Mouse (Mus musculus) lung, embryonic 15.5 days (tissue): Measurements from ENCODE around the gene Scgb1a1. TPM values are rescaled to one million over a fixed set of nuclear protein-coding genes. Genes with fewer than 3 reads are reported as not detected.
A peak's percentile ranks its signal among the peaks of the same experiment; 100 is the strongest.

Source experiments
- ATAC-seq: fragments of 200-750 bp; cut with Nextera tagmentation; 2 replicates; pipeline ENCODE4 v1.8.0; 2017; ENCODE audit warnings: moderate number of reproducible peaks, borderline replicate concordance; ENCODE audit not compliant: low FRiP score, low TSS enrichment; ENCODE audit errors: extremely low read depth
- H3K27ac ChIP-seq: fragments of 300-500 bp; sonication (generic); 2 replicates; pipeline ENCODE4 v1.5.1; 2015; ENCODE audit warnings: moderate library complexity, mild to moderate bottlenecking, inconsistent platforms
- H3K27me3 ChIP-seq: fragments of 300-500 bp; sonication (generic); 2 replicates; pipeline ENCODE4 v1.6.1; 2015; ENCODE audit warnings: inconsistent platforms
- H3K36me3 ChIP-seq: fragments of 300-500 bp; sonication (generic); 2 replicates; pipeline ENCODE4 v1.6.1; 2015; ENCODE audit warnings: inconsistent platforms
- H3K4me1 ChIP-seq: fragments of 300-500 bp; sonication (generic); 2 replicates; pipeline ENCODE4 v1.6.1; 2015; ENCODE audit warnings: inconsistent platforms
- H3K4me2 ChIP-seq: fragments of 300-500 bp; sonication (generic); 2 replicates; pipeline ENCODE4 v1.6.1; 2015; ENCODE audit warnings: inconsistent platforms, mild to moderate bottlenecking, moderate library complexity
- H3K4me3 ChIP-seq: fragments of 300-500 bp; sonication (generic); 2 replicates; pipeline ENCODE4 v1.5.1; 2015; ENCODE audit warnings: mild to moderate bottlenecking, inconsistent platforms
- H3K9ac ChIP-seq: fragments of 300-500 bp; sonication (generic); 2 replicates; pipeline ENCODE4 v1.6.1; 2015; ENCODE audit warnings: inconsistent platforms
- H3K9me3 ChIP-seq: fragments of 300-500 bp; sonication (generic); 2 replicates; pipeline ENCODE4 v1.6.1; 2016; ENCODE audit warnings: inconsistent platforms
- WGBS: fragments of 180-500 bp; shearing (Covaris S2); methylation state at CpG from one replicate; pipeline ENCODE4 v1.1.7; 2015; 5-methylcytosine and 5-hydroxymethylcytosine counted together
- polyA plus RNA-seq: library from polyadenylated mRNA; unstranded; fragments of >200 nt; fragmentation: Nextera tagmentation; extraction: Ambion mirVana; gene quantifications from 2 replicates; pipeline ENCODE4 v1.2.1, GENCODE M21; 2015

Gene Scgb1a1
- polyA plus RNA-seq, 1 experiment from 2014 or later: 8.7 TPM

GRCm38 (mm10) chr19:9075558-9075957 is 12.2 kb downstream of the Scgb1a1 start:
- H3K36me3 ChIP-seq: no peaks in the 10 kb centered on the region
- no peak overlapping the region for H3K4me3 ChIP-seq
- no peak overlapping the region for H3K9ac ChIP-seq
- no peaks in the 10 kb centered on the region for H3K9me3 ChIP-seq
- no peaks in the 10 kb centered on the region for H3K27me3 ChIP-seq
- no peak overlapping the region for H3K27ac ChIP-seq
- peaks cover 45% of the 10 kb centered on the region for H3K4me1 ChIP-seq
- no peak for ATAC-seq
- no peak overlapping the region for H3K4me2 ChIP-seq
- 53% methylated on average over 2 of the region's 2 CpGs for WGBS

GRCm38 (mm10) chr19:9074424-9074823 is 13.3 kb downstream of the Scgb1a1 start:
- ATAC-seq: no peak
- 56% methylated on average over 4 of the region's 4 CpGs for WGBS
- H3K9me3 ChIP-seq: no peaks in the 10 kb centered on the region

GRCm38 (mm10) chr19:9073776-9074411 is 13.9 kb downstream of the Scgb1a1 start:
- Histone ChIP-seq H3K27me3 (no peaks in the 10 kb centered on the region), H3K4me3 (no peak overlapping the region), H3K4me1 (peaks cover 50% of the 10 kb centered on the region), H3K36me3 (no peaks in the 10 kb centered on the region), H3K9ac (no peak overlapping the region), H3K27ac (peak overlapping the region; percentile 60), H3K9me3 (no peaks in the 10 kb centered on the region), H3K4me2 (no peak overlapping the region)
- WGBS: 55% methylated on average over 12 of the region's 12 CpGs
- ATAC-seq: no peak

More at GRCm38 (mm10) chr19:9074424-9074823, 13.3 kb downstream of the Scgb1a1 start:
- H3K4me3 ChIP-seq: no peak overlapping the region
- H3K27me3 ChIP-seq: no peaks in the 10 kb centered on the region
- no peak overlapping the region for H3K9ac ChIP-seq
- peak overlapping the region; percentile 60 for H3K27ac ChIP-seq
- no peak overlapping the region for H3K4me2 ChIP-seq
- H3K4me1 ChIP-seq: peaks cover 49% of the 10 kb centered on the region
- no peaks in the 10 kb centered on the region for H3K36me3 ChIP-seq

GRCm38 (mm10) chr19:9072157-9072530 is 15.6 kb downstream of the Scgb1a1 start:
- no peaks in the 10 kb centered on the region for H3K27me3 ChIP-seq
- no peaks in the 10 kb centered on the region for H3K9me3 ChIP-seq
- WGBS: 39% methylated on average over 2 of the region's 2 CpGs
- no peaks in the 10 kb centered on the region for H3K36me3 ChIP-seq
- H3K4me2 ChIP-seq: no peak overlapping the region
- H3K4me1 ChIP-seq: peaks cover 55% of the 10 kb centered on the region
- ATAC-seq: no peak
- H3K27ac ChIP-seq: peak overlapping the region; percentile 87
- H3K9ac ChIP-seq: no peak overlapping the region
- no peak overlapping the region for H3K4me3 ChIP-seq

GRCm38 (mm10) chr19:9071456-9072156 is 16.2 kb downstream of the Scgb1a1 start:
- H3K9me3 ChIP-seq: no peaks in the 10 kb centered on the region
- H3K9ac ChIP-seq: no peak overlapping the region
- H3K4me1 ChIP-seq: peaks cover 55% of the 10 kb centered on the region
- ATAC-seq: peak; percentile 39; the same call in 1 of the 2 replicates
- 41% methylated on average over 7 of the region's 7 CpGs for whole genome bisulfite sequencing
- no peaks in the 10 kb centered on the region for H3K27me3 ChIP-seq
- no peak overlapping the region for H3K4me3 ChIP-seq
- peak overlapping the region; percentile 87 for H3K27ac ChIP-seq
- H3K4me2 ChIP-seq: no peak overlapping the region
- no peaks in the 10 kb centered on the region for H3K36me3 ChIP-seq

GRCm38 (mm10) chr19:9070316-9070715 is 17.4 kb downstream of the Scgb1a1 start:
- H3K27ac ChIP-seq: peak overlapping the region; percentile 87
- ATAC-seq: peak; percentile 36; the same call in 1 of the 2 replicates
- H3K9ac ChIP-seq: no peak overlapping the region
- H3K27me3 ChIP-seq: no peaks in the 10 kb centered on the region
- H3K9me3 ChIP-seq: no peaks in the 10 kb centered on the region
- no peak overlapping the region for H3K4me3 ChIP-seq
- WGBS: 33% methylated on average over 2 of the region's 2 CpGs
- no peaks in the 10 kb centered on the region for H3K36me3 ChIP-seq
- H3K4me2 ChIP-seq: peak overlapping the region; percentile 29; the same call in 1 of the 2 replicates
- H3K4me1 ChIP-seq: peaks cover 60% of the 10 kb centered on the region

GRCm38 (mm10) chr19:9069687-9070307 is 18.0 kb downstream of the Scgb1a1 start:
- ATAC-seq: peak; percentile 64; the same call in 1 of the 2 replicates
- no peaks in the 10 kb centered on the region for H3K27me3 ChIP-seq
- WGBS: 26% methylated on average over 8 of the region's 8 CpGs

GRCm38 (mm10) chr19:9067292-9067691 is 20.5 kb downstream of the Scgb1a1 start:
- Histone ChIP-seq H3K27me3 (no peaks in the 10 kb centered on the region), H3K36me3 (no peaks in the 10 kb centered on the region), H3K4me2 (no peak overlapping the region), H3K4me3 (no peak overlapping the region), H3K27ac (no peak overlapping the region), H3K9ac (no peak overlapping the region), H3K9me3 (no peaks in the 10 kb centered on the region), H3K4me1 (peaks cover 46% of the 10 kb centered on the region)
- WGBS: 86% methylated on average over 5 of the region's 5 CpGs
- ATAC-seq: no peak

More at GRCm38 (mm10) chr19:9069687-9070307, 18.0 kb downstream of the Scgb1a1 start:
- H3K4me1 ChIP-seq: peaks cover 59% of the 10 kb centered on the region
- no peaks in the 10 kb centered on the region for H3K36me3 ChIP-seq
- H3K4me2 ChIP-seq: peak overlapping the region; percentile 29; the same call in 1 of the 2 replicates
- H3K9ac ChIP-seq: no peak overlapping the region
- H3K9me3 ChIP-seq: no peaks in the 10 kb centered on the region
- H3K27ac ChIP-seq: peak overlapping the region; percentile 87
- no peak overlapping the region for H3K4me3 ChIP-seq

- 0 out of 2 replicates have a peak overlapping the region, but pooled peaks have one; percentile 20 for H3K27ac ChIP-seq
- ATAC-seq: no peak
- H3K4me3 ChIP-seq: no peak overlapping the region
- no peaks in the 10 kb centered on the region for H3K27me3 ChIP-seq
- no peaks in the 10 kb centered on the region for H3K36me3 ChIP-seq
- no peak overlapping the region for H3K4me2 ChIP-seq
- no peak overlapping the region for H3K9ac ChIP-seq
- WGBS: 39% methylated on average over 9 of the region's 9 CpGs
- no peaks in the 10 kb centered on the region for H3K9me3 ChIP-seq
- peaks cover 32% of the 10 kb centered on the region for H3K4me1 ChIP-seq
These were observed 21.9 kb downstream of the Scgb1a1 start for GRCm38 (mm10) chr19:9065621-9066561.

- H3K9ac ChIP-seq: no peak overlapping the region
- no peak overlapping the region for H3K27ac ChIP-seq
- no peaks in the 10 kb centered on the region for H3K27me3 ChIP-seq
- no peaks in the 10 kb centered on the region for H3K36me3 ChIP-seq
- no peaks in the 10 kb centered on the region for H3K9me3 ChIP-seq
- H3K4me2 ChIP-seq: no peak overlapping the region
- 66% methylated on average over 3 of the region's 3 CpGs for WGBS
- no peak for ATAC-seq
- H3K4me1 ChIP-seq: peaks cover 15% of the 10 kb centered on the region
- H3K4me3 ChIP-seq: no peak overlapping the region
These were observed 23.9 kb downstream of the Scgb1a1 start for GRCm38 (mm10) chr19:9063831-9064230.

- H3K4me2 ChIP-seq: no peak overlapping the region
- no peak for ATAC-seq
- H3K4me3 ChIP-seq: no peak overlapping the region
- H3K4me1 ChIP-seq: peaks cover 11% of the 10 kb centered on the region
- no peaks in the 10 kb centered on the region for H3K36me3 ChIP-seq
- no peaks in the 10 kb centered on the region for H3K9me3 ChIP-seq
- no peak overlapping the region for H3K9ac ChIP-seq
- no peaks in the 10 kb centered on the region for H3K27me3 ChIP-seq
- 82% methylated on average over 2 of the region's 2 CpGs for WGBS
- H3K27ac ChIP-seq: no peak overlapping the region
These were observed 24.9 kb downstream of the Scgb1a1 start for GRCm38 (mm10) chr19:9062822-9063221.
